Mouse (Mus musculus): ENCODE measurements at regions not wholly inside any gene's neighbourhood (a gene's known extent, or its start where the extent isn't known, plus 50 kb on each side); places are given as distances from the start of the nearest gene placed in this dataset.

GRCm38 (mm10) chr8:113581704-113582103 lies 53.7 kb upstream of the Mon1b start:
- TF ChIP-seq POLR2A (IDR thresholded peaks at IDR 0.05; ENCODE audit: insufficient read depth, low read depth, low read length) (no peak), CTCF (IDR thresholded peaks at IDR 0.05) (no peak), EP300 (IDR thresholded peaks at IDR 0.05; ENCODE audit: insufficient read depth, low read depth, low read length) (no peak)

All from heart, adult 2 months (tissue).